Mouse (Mus musculus) adrenal gland, postnatal 14 days (tissue): ENCODE measurements at regions not wholly inside any gene's neighbourhood (a gene's known extent, or its start where the extent isn't known, plus 50 kb on each side); places are given as distances from the start of the nearest gene placed in this dataset.
A peak's percentile ranks its signal among the peaks of the same experiment; 100 is the strongest.

Experiments used
- DNase-seq: peaks from one replicate; pipeline ENCODE4 v3.0.0; 2021; ENCODE audit warnings: mixed read lengths

- peak; percentile 46 for DNase-seq
Measured at GRCm38 (mm10) chrX:107477066-107477465, 73.9 kb upstream of the Itm2a start.

GRCm38 (mm10) chrX:107469242-107469641, 66.1 kb upstream of the Itm2a start:
- DNase-seq = no peak
